Mouse (Mus musculus) olfactory bulb, adult 2 months (tissue): Measurements from ENCODE around the gene Slc23a3.

ENCODE experiments used
- CTCF ChIP-seq: fragments of 200-500 bp; IDR thresholded peaks from 2 replicates; pipeline ENCODE4 v1.5.1; 2012; ENCODE audit warnings: low read depth, mild to moderate bottlenecking, low read length, moderate library complexity; ENCODE audit not compliant: insufficient read depth
- POLR2A ChIP-seq: fragments of 200-500 bp; IDR thresholded peaks from 2 replicates; pipeline ENCODE4 v1.6.1; 2012; ENCODE audit warnings: mild to moderate bottlenecking, low read depth, low read length, moderate library complexity; ENCODE audit not compliant: insufficient read depth

DNA sequence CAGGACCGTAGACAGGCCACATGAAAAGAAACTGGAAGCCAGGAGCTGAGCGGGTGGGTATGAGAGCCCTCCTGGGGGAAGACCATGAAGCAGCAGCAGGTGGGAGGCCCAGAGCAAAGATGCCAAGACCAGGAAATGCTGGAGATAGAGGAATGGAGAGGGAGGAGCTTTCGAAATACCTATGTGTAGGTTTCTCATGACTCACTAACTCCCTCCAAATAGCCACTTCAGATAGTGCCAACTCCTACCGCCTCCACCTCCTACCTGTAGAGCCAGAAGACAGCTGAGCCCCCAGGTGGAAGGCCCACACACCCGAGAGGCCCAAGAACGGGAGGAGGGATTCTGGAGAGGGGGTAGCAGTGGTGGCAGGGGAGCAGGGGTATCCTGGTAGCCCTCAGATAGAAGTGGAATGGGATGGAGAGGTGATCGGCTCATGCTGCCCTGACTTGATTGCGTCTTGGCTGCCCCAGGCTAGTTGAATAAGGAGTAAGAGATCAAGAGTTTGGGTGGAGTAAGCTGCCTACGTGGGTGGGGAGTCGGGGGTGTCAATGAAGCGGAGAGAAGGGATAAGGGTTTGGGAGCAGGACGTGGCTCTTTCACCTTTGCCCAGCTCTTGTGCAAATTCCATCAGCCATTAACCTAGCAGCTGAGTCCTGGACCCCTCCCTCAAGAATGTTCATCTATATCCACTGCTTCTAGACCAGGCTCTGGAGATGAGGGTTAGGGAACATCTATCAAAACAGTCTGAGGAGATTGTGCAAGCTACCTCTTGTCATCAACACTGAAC, at the start of gene Slc23a3:
- TF ChIP-seq CTCF, result no peak
- no peak for TF ChIP-seq POLR2A
